Mouse (Mus musculus) C2C12 (cell line): ENCODE data around the gene Gm13889.

Source experiments
- CEBPB ChIP-seq: IDR thresholded peaks from one replicate; pipeline ENCODE4 v1.6.1; 2011; ENCODE audit warnings: low read depth, mild to moderate bottlenecking, control low read depth, moderate library complexity
- CTCF ChIP-seq: IDR thresholded peaks from one replicate; pipeline ENCODE4 v1.5.1; 2011; ENCODE audit not compliant: control insufficient read depth, insufficient read depth, insufficient read length
- MAX ChIP-seq: IDR thresholded peaks from one replicate; pipeline ENCODE4 v1.6.1; 2011; ENCODE audit warnings: mild to moderate bottlenecking, control low read depth
- USF1 ChIP-seq: IDR thresholded peaks from one replicate; pipeline ENCODE4 v1.6.1; 2011; ENCODE audit warnings: low read depth, mild to moderate bottlenecking, control low read depth, moderate library complexity

- TF ChIP-seq CTCF (no peak), MAX (no peak), USF1 (no peak), CEBPB (no peak)
Measured at GRCm38 (mm10) chr2:93992810-93993209, 35.8 kb upstream of the Gm13889 start.
